Mouse (Mus musculus): ENCODE measurements at regions not wholly inside any gene's neighbourhood (a gene's known extent, or its start where the extent isn't known, plus 50 kb on each side); places are given as distances from the start of the nearest gene placed in this dataset.

GRCm38 (mm10) chr12:14001672-14002071 is 150.2 kb downstream of the Fam84a start:
- WGBS, result 55% methylated on average over 1 of the region's 1 CpGs
- Histone ChIP-seq H3K9me3 (replicated peaks; ENCODE audit: control insufficient read depth, low read length) (no peaks in the 10 kb centered on the region), H3K9ac (ENCODE audit: low read length) (no peak overlapping the region), H3K27ac (ENCODE audit: low read length) (no peak overlapping the region), H3K27me3 (ENCODE audit: control insufficient read depth, insufficient read depth, low read length) (no peaks in the 10 kb centered on the region), H3K4me2 (ENCODE audit: low read depth, low read length) (no peak overlapping the region), H3K36me3 (ENCODE audit: control insufficient read depth, insufficient read depth) (no peaks in the 10 kb centered on the region), H3K4me1 (ENCODE audit: control insufficient read depth, insufficient read depth, low read length) (no peaks in the 10 kb centered on the region), H3K4me3 (ENCODE audit: low read length) (no peak overlapping the region)
- ATAC-seq (replicated peaks; ENCODE audit: extremely low read depth, insufficient read depth, low FRiP score), result no peak

GRCm38 (mm10) chr12:13984396-13984776 is 167.5 kb downstream of the Fam84a start:
- WGBS, result 77% methylated on average over 1 of the region's 1 CpGs
- Histone ChIP-seq H3K4me1 (ENCODE audit: control insufficient read depth, insufficient read depth, low read length) (no peaks in the 10 kb centered on the region), H3K36me3 (ENCODE audit: control insufficient read depth, insufficient read depth) (no peaks in the 10 kb centered on the region), H3K9me3 (replicated peaks; ENCODE audit: control insufficient read depth, low read length) (no peaks in the 10 kb centered on the region), H3K27me3 (ENCODE audit: control insufficient read depth, insufficient read depth, low read length) (no peaks in the 10 kb centered on the region), H3K9ac (ENCODE audit: low read length) (no peak overlapping the region), H3K4me2 (ENCODE audit: low read depth, low read length) (no peak overlapping the region), H3K4me3 (ENCODE audit: low read length) (no peak overlapping the region), H3K27ac (ENCODE audit: low read length) (no peak overlapping the region)
- no peak for ATAC-seq (replicated peaks; ENCODE audit: extremely low read depth, insufficient read depth, low FRiP score)

- Histone ChIP-seq H3K4me2 (ENCODE audit: low read depth, low read length) (no peak overlapping the region), H3K4me1 (ENCODE audit: control insufficient read depth, insufficient read depth, low read length) (no peaks in the 10 kb centered on the region), H3K9me3 (replicated peaks; ENCODE audit: control insufficient read depth, low read length) (no peaks in the 10 kb centered on the region), H3K36me3 (ENCODE audit: control insufficient read depth, insufficient read depth) (no peaks in the 10 kb centered on the region), H3K4me3 (ENCODE audit: low read length) (no peak overlapping the region), H3K27ac (ENCODE audit: low read length) (no peak overlapping the region), H3K27me3 (ENCODE audit: control insufficient read depth, insufficient read depth, low read length) (no peaks in the 10 kb centered on the region), H3K9ac (ENCODE audit: low read length) (no peak overlapping the region)
- no peak for ATAC-seq (replicated peaks; ENCODE audit: extremely low read depth, insufficient read depth, low FRiP score)
- WGBS, result 67% methylated on average over 7 of the region's 7 CpGs
Measured at GRCm38 (mm10) chr12:13983631-13984395, 168.0 kb downstream of the Fam84a start.

GRCm38 (mm10) chr12:13964537-13964936 is 187.3 kb downstream of the Fam84a start:
- Histone ChIP-seq H3K27ac (ENCODE audit: low read length) (no peak overlapping the region), H3K9me3 (replicated peaks; ENCODE audit: control insufficient read depth, low read length) (no peaks in the 10 kb centered on the region), H3K36me3 (ENCODE audit: control insufficient read depth, insufficient read depth) (no peaks in the 10 kb centered on the region), H3K27me3 (ENCODE audit: control insufficient read depth, insufficient read depth, low read length) (no peaks in the 10 kb centered on the region), H3K9ac (ENCODE audit: low read length) (no peak overlapping the region), H3K4me1 (ENCODE audit: control insufficient read depth, insufficient read depth, low read length) (no peaks in the 10 kb centered on the region), H3K4me2 (ENCODE audit: low read depth, low read length) (no peak overlapping the region), H3K4me3 (ENCODE audit: low read length) (no peak overlapping the region)
- no peak for ATAC-seq (replicated peaks; ENCODE audit: extremely low read depth, insufficient read depth, low FRiP score)
- 82% methylated on average over 3 of the region's 3 CpGs for WGBS

- Histone ChIP-seq H3K9me3 (replicated peaks; ENCODE audit: control insufficient read depth, low read length) (no peaks in the 10 kb centered on the region), H3K9ac (ENCODE audit: low read length) (no peak overlapping the region), H3K4me3 (ENCODE audit: low read length) (no peak overlapping the region), H3K4me1 (ENCODE audit: control insufficient read depth, insufficient read depth, low read length) (no peaks in the 10 kb centered on the region), H3K4me2 (ENCODE audit: low read depth, low read length) (no peak overlapping the region), H3K36me3 (ENCODE audit: control insufficient read depth, insufficient read depth) (no peaks in the 10 kb centered on the region), H3K27ac (ENCODE audit: low read length) (no peak overlapping the region), H3K27me3 (ENCODE audit: control insufficient read depth, insufficient read depth, low read length) (no peaks in the 10 kb centered on the region)
- ATAC-seq (replicated peaks; ENCODE audit: extremely low read depth, insufficient read depth, low FRiP score), result no peak
- 83% methylated on average over 4 of the region's 4 CpGs for WGBS
Measured at GRCm38 (mm10) chr12:13939494-13939893, 212.4 kb downstream of the Fam84a start.

- WGBS, result 70% methylated on average over 1 of the region's 1 CpGs
- no peak for ATAC-seq (replicated peaks; ENCODE audit: extremely low read depth, insufficient read depth, low FRiP score)
Measured at GRCm38 (mm10) chr12:13921066-13921465, 230.8 kb downstream of the Fam84a start.

GRCm38 (mm10) chr12:13883317-13883716 is 268.5 kb downstream of the Fam84a start:
- Histone ChIP-seq H3K4me2 (ENCODE audit: low read depth, low read length) (no peak overlapping the region), H3K4me1 (ENCODE audit: control insufficient read depth, insufficient read depth, low read length) (no peaks in the 10 kb centered on the region)
- no peak for ATAC-seq (replicated peaks; ENCODE audit: extremely low read depth, insufficient read depth, low FRiP score)

More at GRCm38 (mm10) chr12:13921066-13921465, 230.8 kb downstream of the Fam84a start:
- Histone ChIP-seq H3K4me2 (ENCODE audit: low read depth, low read length) (no peak overlapping the region), H3K4me1 (ENCODE audit: control insufficient read depth, insufficient read depth, low read length) (no peaks in the 10 kb centered on the region), H3K4me3 (ENCODE audit: low read length) (no peak overlapping the region), H3K36me3 (ENCODE audit: control insufficient read depth, insufficient read depth) (no peaks in the 10 kb centered on the region), H3K27ac (ENCODE audit: low read length) (no peak overlapping the region), H3K27me3 (ENCODE audit: control insufficient read depth, insufficient read depth, low read length) (no peaks in the 10 kb centered on the region), H3K9ac (ENCODE audit: low read length) (no peak overlapping the region), H3K9me3 (replicated peaks; ENCODE audit: control insufficient read depth, low read length) (no peaks in the 10 kb centered on the region)

GRCm38 (mm10) chr12:13869161-13869560 is 282.7 kb downstream of the Fam84a start:
- WGBS, result 31% methylated on average over 1 of the region's 1 CpGs
- ATAC-seq (replicated peaks; ENCODE audit: extremely low read depth, insufficient read depth, low FRiP score), result no peak
- peaks cover 4% of the 10 kb centered on the region; the same call in 1 of the 2 replicates for H3K4me1 ChIP-seq (ENCODE audit: control insufficient read depth, insufficient read depth, low read length)
- no peaks in the 10 kb centered on the region for H3K36me3 ChIP-seq (ENCODE audit: control insufficient read depth, insufficient read depth)
- no peak overlapping the region for H3K9ac ChIP-seq (ENCODE audit: low read length)
- no peak overlapping the region for H3K27ac ChIP-seq (ENCODE audit: low read length)
- no peaks in the 10 kb centered on the region for H3K27me3 ChIP-seq (ENCODE audit: control insufficient read depth, insufficient read depth, low read length)
- no peak overlapping the region for H3K4me3 ChIP-seq (ENCODE audit: low read length)
- H3K9me3 ChIP-seq (replicated peaks; ENCODE audit: control insufficient read depth, low read length), result no peaks in the 10 kb centered on the region
- H3K4me2 ChIP-seq (ENCODE audit: low read depth, low read length), result no peak overlapping the region

More at GRCm38 (mm10) chr12:13883317-13883716, 268.5 kb downstream of the Fam84a start:
- Histone ChIP-seq H3K27me3 (ENCODE audit: control insufficient read depth, insufficient read depth, low read length) (no peaks in the 10 kb centered on the region), H3K36me3 (ENCODE audit: control insufficient read depth, insufficient read depth) (no peaks in the 10 kb centered on the region), H3K9me3 (replicated peaks; ENCODE audit: control insufficient read depth, low read length) (no peaks in the 10 kb centered on the region), H3K4me3 (ENCODE audit: low read length) (no peak overlapping the region), H3K9ac (ENCODE audit: low read length) (no peak overlapping the region), H3K27ac (ENCODE audit: low read length) (no peak overlapping the region)
- WGBS, result 36% methylated on average over 3 of the region's 3 CpGs

- WGBS, result 82% methylated on average over 7 of the region's 7 CpGs
- no peak overlapping the region for H3K4me3 ChIP-seq (ENCODE audit: low read length)
- no peak overlapping the region for H3K4me2 ChIP-seq (ENCODE audit: low read depth, low read length)
- no peaks in the 10 kb centered on the region for H3K27me3 ChIP-seq (ENCODE audit: control insufficient read depth, insufficient read depth, low read length)
- H3K9me3 ChIP-seq (replicated peaks; ENCODE audit: control insufficient read depth, low read length), result no peaks in the 10 kb centered on the region
- no peak for ATAC-seq (replicated peaks; ENCODE audit: extremely low read depth, insufficient read depth, low FRiP score)
- H3K4me1 ChIP-seq (ENCODE audit: control insufficient read depth, insufficient read depth, low read length), result peaks cover 1% of the 10 kb centered on the region; the same call in 1 of the 2 replicates
- no peak overlapping the region for H3K9ac ChIP-seq (ENCODE audit: low read length)
- H3K27ac ChIP-seq (ENCODE audit: low read length), result no peak overlapping the region
- H3K36me3 ChIP-seq (ENCODE audit: control insufficient read depth, insufficient read depth), result no peaks in the 10 kb centered on the region
Measured at GRCm38 (mm10) chr12:13861226-13861625, 290.6 kb downstream of the Fam84a start.
